Mouse (Mus musculus) E14TG2a.4 (cell line): ENCODE measurements around the gene Acoxl.

Experiments used
- CTCF ChIP-seq: conservative IDR thresholded peaks from 2 replicates; pipeline ENCODE4 v1.5.1; 2014; ENCODE audit warnings: low read length
- POU5F1 ChIP-seq: IDR thresholded peaks from 2 replicates; pipeline ENCODE4 v1.6.1; 2014; ENCODE audit warnings: low read length, borderline replicate concordance

DNA sequence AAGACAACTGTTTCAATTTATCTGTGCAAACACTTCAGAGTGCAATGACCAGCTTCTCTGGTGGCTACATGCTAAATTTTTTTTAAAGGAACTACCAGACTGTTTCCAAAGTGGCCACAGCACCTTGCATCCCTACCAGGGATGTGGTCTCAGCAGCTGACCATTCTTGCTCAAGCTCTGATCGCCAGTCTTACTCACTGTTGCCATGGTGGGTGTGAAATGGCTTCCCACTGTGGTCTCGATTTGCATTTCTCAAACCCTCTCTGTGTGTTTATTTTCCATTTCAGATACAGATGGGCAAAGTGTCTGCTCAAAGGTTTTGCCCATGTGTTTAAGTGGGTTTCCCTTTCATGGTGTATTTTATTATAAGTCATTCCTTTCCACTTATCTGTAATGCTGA lies 230.3 kb downstream of the Acoxl start:
- TF ChIP-seq CTCF: no peak
- TF ChIP-seq POU5F1: no peak
